Mouse (Mus musculus) liver, postnatal 0 days (tissue): ENCODE results near the gene Ppp1r21.

Experiments used
- CTCF ChIP-seq: sonication (generic); IDR thresholded peaks from 2 replicates; pipeline ENCODE4 v1.5.1; 2016; ENCODE audit warnings: antibody characterized with exemption, low read depth
- EP300 ChIP-seq: IDR thresholded peaks from 2 replicates; pipeline ENCODE4 v1.6.1; 2016; ENCODE audit warnings: antibody characterized with exemption, low read depth, mild to moderate bottlenecking

GRCm38 (mm10) chr17:88590251-88590650, 60.3 kb downstream of the Ppp1r21 start:
- TF ChIP-seq CTCF (no peak), EP300 (no peak)
